Mouse (Mus musculus) embryonic stem cell, embryonic (primary cell): ENCODE results near the gene Hoxb1.

Experiments
- CTCF ChIA-PET, 4 experiments: fragments of 300-600 bp in 2 of 4; fragments of 350-600 bp in 2 of 4; sonication (Branson Sonifier 250); formaldehyde crosslinking; loops; one replicate each; lab custom pipeline; 2022; ENCODE audit warnings: inconsistent platforms in 2 of 4; lab: Charles Lee
- POLR2A ChIA-PET, 4 experiments: fragments of 300-600 bp in 2 of 4; fragments of 350-600 bp in 2 of 4; sonication (Branson Sonifier 250); formaldehyde crosslinking; loops; one replicate each; lab custom pipeline; 2022; ENCODE audit warnings: antibody characterized with exemption in 4 of 4, inconsistent platforms in 1 of 4; lab: Charles Lee

Gene Hoxb1

DNA sequence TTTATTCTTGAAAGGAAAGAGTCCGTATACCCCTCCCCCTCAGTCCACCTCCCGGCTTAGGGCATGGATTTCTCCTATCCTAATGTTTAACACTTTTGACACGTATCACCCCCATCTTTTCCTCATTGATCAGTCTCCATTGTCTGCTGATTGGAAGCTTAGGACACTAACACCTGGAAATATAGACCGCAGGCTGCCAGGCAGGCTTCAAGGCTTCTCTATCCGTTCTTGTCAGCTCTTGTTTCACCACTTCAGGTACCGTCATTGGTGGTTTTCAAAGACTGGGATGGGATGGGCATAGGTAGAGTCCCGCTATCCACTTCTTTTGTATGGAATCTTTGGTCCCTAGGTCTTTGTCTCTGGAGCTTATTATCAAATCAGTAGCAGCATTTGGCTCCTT, 38.4 kb upstream of the Hoxb1 start:
- POLR2A ChIA-PET, result interaction anchor here in 2 of 4 experiments (0.7 to 1.9 kb wide), 5 partner anchors 11 to 47 kb away, joined by 3 to 5 read pairs (median 3); no protein-coding TSS in a partner anchor
- CTCF ChIA-PET, result interaction anchor here in 3 of 4 experiments (0.5 to 1.4 kb wide), 5 partner anchors 17 to 65 kb away, joined by 3 to 4 read pairs (median 3); no protein-coding TSS in a partner anchor

DNA sequence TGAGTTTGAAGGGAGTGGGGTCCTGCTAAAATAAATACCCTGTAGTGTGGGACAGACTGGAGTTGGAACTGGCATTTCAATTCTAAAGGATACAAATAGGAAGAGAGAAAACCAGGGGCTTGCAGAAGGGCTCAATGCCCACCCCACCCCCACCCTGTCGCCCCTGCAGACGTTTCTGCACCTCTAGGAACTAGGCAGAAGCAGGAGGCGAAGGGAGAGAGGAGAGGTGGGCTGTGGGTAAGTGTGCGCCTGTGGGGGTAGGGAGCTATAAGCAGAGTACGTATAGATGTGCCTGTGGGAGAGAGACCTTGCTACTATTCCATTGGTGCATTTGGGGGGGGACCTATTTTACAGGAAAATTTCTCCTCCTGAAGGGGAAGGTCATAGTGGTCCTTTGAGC, 37.8 kb upstream of the Hoxb1 start:
- ChIA-PET POLR2A (no interaction called here), CTCF (interaction anchor here in 1 of 4 experiments (1.4 kb wide), 1 partner anchor 25 kb away, joined by 3 read pairs; no protein-coding TSS in a partner anchor)

DNA sequence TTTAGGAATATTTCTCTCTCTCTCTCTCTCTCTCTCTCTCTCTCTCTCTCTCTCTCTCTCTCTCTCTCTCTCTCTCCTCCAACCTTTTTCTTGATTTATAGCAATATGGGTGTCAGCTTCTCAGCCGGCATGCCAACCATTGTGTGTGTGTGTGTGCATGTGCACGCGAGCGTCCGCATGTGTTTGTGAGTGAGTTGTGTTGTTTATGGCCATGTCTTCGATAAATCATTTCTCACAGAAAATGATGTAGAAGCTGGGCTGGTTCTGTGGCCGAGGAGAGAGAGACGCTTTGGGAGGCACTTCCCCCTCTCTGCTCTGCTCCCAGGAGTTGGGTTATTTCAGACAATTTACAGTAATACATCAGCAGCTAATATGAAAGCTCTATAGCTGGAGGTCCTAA, 36.9 kb upstream of the Hoxb1 start:
- ChIA-PET POLR2A (interaction anchor here in 2 of 4 experiments (0.7 to 0.8 kb wide), 2 partner anchors 13 to 25 kb away, joined by 3 read pairs; no protein-coding TSS in a partner anchor), CTCF (interaction anchor here in 1 of 4 experiments (1.1 kb wide), 1 partner anchor 50 kb away, joined by 3 read pairs; no protein-coding TSS in a partner anchor)

DNA sequence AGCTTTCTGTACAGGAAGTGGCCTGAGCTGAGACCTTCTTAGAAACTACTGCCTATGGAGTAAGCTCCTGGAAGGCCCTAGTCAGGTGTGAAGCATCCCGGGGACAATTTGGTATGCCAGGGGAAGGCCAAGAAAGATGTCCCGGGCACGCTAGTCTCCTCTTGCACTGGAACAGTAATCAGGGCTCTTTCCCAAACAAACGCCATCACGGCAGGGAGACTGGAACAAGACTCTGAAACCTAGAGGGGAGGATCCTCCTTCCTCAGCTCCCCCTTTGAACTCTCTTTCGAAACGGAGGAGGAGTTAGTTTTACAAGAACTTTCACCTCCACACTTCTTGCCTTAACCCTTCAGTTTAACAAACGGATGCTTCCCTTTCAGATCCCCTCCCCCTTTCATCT, 33.4 kb upstream of the Hoxb1 start:
- ChIA-PET POLR2A (interaction anchor here in 2 of 4 experiments (0.8 to 2.5 kb wide), 6 partner anchors 9 to 18 kb away, joined by 3 to 12 read pairs (median 4); partner anchors contain the start of gene Hoxb4 (in 1 of the 2)), CTCF (interaction anchor here in 2 of 4 experiments (0.6 to 1.1 kb wide), 6 partner anchors 10 to 260 kb away, joined by 3 to 4 read pairs (median 3); partner anchors contain the start of gene Hoxb2 (in 1 of the 2))

DNA sequence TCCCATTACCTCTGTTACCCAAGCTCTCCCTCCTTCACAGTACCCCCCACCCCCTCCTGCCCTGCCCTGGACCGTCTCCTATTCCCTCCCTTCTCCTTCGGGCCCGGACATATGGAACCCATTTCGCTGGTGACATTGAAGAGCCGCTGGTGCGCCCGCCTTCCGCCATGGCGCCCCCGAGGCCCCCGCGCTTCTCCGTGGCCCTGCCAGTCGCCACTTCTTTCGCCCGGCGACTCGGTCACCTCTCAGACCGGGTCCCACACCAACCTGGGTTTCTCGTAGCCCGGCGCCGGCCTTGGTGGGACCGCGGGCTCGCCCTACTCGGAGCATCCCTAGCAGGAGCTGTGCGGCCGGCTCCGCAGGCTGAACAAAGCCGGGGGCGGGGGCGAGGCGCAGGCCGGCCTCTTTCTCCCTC, 32.9 kb upstream of the Hoxb1 start:
- POLR2A ChIA-PET, result interaction anchor here in 2 of 4 experiments (0.8 to 2.5 kb wide), 6 partner anchors 8 to 28 kb away, joined by 3 to 12 read pairs (median 3); partner anchors contain the start of gene Hoxb4 (in 1 of the 2)
- CTCF ChIA-PET, result interaction anchor here in 3 of 4 experiments (0.7 to 1.6 kb wide), 7 partner anchors 9 to 259 kb away, joined by 3 to 6 read pairs (median 3); partner anchors contain the start of gene Hoxb5 (in 1 of the 3)

DNA sequence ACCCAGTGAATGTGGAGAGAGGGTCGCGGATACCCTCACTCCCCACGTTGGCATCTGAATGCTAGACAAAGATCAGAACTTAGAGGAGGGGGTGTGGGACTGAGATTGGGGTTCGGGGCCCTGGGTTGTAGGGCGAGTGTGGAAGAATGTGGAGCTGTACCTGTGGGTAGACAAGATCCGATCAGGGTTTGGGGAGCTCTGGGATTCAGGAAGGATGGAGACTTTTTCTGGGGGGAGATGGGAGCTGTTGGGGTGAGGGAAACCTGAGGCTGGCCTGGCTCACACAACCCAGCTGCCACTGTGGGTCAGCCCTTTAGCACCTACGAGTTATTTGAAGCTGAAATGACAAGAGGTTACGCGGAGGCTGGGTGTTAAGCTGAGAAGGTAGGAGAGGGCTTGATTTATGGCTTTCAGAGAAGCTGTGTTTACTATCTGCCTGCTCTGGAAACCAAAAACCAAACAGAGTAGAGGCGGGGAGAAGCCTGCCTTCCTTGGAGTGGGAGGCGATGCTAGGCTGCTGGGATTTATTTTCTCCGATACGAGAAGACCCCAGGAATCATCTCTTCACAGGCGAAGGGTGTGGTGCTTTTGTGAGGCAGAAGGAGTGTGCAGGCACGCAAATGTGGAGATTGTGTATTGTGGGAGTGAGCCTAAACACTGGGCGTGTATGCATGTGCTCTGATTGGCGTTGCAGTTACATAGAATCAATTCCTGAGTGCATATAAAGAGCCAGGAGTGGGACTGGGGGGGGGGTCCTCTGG, 32.1 kb upstream of the Hoxb1 start:
- POLR2A ChIA-PET, result interaction anchor here in 3 of 4 experiments (0.6 to 2.5 kb wide), 8 partner anchors 8 to 1156 kb away, joined by 3 to 12 read pairs (median 3); no protein-coding TSS in a partner anchor
- CTCF ChIA-PET, result interaction anchor here in 2 of 4 experiments (0.9 to 1.6 kb wide), 7 partner anchors 8 to 74 kb away, joined by 3 to 6 read pairs (median 3); partner anchors contain the start of gene Hoxb5 (in 1 of the 2)

DNA sequence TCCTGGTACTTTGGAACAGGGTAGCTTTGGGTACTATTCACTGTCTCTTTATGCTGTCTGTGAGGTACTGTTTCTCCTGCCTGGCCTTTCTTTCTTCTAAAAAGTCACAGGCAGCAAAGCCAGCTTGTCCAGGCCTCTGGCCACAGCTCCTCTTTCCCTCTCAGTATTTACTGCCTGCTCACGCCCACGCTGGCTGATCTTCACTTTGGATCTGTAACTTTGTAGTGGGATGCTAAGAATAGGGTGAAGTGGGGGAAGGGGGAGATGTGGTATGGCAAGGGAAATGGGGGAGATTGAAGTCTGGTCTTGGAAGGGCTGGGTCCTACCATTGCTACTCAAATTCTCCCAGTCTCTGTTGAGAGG, 31.6 kb upstream of the Hoxb1 start:
- POLR2A ChIA-PET, result interaction anchor here in 2 of 4 experiments (0.6 to 1.7 kb wide), 5 partner anchors 8 to 1156 kb away, joined by 3 to 7 read pairs (median 3); no protein-coding TSS in a partner anchor
- CTCF ChIA-PET, result interaction anchor here in 3 of 4 experiments (0.5 to 1.6 kb wide), 6 partner anchors 10 to 100 kb away, joined by 3 to 6 read pairs (median 3); partner anchors contain the start of gene Hoxb5 (in 1 of the 3)

DNA sequence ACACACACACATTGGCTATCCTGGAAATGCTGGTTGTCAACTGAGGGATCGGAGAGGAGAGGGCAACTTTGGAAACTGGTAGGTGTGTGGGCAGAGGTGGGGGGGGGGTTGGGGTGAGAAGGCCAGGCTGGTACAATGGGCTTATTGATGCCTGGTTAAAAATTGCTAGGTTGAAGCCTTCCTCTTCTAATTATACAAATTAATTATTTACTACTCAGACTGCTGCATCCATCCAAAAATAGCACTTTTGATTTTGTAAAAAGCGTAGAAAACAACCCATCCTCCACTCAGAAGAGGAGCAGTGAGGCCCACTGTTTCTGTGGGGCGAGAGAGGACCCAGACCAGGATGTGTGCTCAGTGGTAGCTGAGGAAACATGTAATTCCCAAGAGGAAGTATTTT, 30.6 kb upstream of the Hoxb1 start:
- ChIA-PET POLR2A (interaction anchor here in 1 of 4 experiments (0.5 kb wide), 1 partner anchor 144 kb away, joined by 3 read pairs; no protein-coding TSS in a partner anchor), CTCF (interaction anchor here in 1 of 4 experiments (0.7 kb wide), 1 partner anchor 9 kb away, joined by 3 read pairs; no protein-coding TSS in a partner anchor)

DNA sequence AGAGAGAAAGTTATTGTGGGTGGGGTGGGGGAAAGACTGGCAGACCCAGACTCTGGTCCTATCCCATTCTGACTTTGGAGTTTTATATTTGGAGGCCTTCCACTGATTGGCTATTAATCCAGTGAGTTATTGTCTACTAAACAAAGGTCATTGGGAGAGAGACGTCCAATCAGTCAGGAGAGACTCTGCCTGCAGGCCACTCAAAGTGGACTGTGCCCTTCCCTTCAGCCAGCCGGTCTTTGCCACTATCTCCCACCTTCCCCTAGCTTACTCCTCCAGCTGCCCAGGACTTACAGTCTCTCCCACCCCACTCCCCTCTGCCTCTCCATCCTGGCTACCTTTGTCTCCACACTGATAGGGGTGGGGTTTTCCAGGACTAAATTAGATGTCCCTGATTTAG, 29.0 kb upstream of the Hoxb1 start:
- CTCF ChIA-PET, result interaction anchor here in 1 of 4 experiments (1.0 to 1.3 kb wide), 2 partner anchors 52 to 58 kb away, joined by 3 read pairs; no protein-coding TSS in a partner anchor
- POLR2A ChIA-PET, result interaction anchor here in 1 of 4 experiments (1.7 to 2.2 kb wide), 2 partner anchors 11 to 34 kb away, joined by 4 to 8 read pairs; partner anchors contain the start of gene Hoxb5

DNA sequence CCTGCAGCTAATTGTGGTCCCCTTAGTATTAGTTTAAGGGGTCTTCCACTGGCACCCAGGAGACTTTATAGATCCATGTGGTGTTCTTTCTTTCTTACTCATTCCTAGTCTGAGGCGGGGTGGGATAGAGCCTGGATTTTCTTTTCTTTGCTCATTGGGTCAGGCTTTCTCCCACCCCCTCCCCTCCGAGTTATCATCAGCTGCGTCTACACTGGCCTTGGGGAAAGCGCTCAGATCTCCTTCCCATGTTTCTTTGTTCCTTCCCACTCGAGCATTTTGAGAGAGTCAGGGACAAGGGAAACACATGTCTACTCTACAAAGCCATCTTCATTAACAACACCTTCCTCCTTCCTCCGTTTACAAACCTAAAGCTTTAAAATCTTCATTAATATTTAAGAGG, 28.5 kb upstream of the Hoxb1 start:
- ChIA-PET CTCF (interaction anchor here in 3 of 4 experiments (0.6 to 1.3 kb wide), 5 partner anchors 33 to 765 kb away, joined by 3 to 5 read pairs (median 4); no protein-coding TSS in a partner anchor), POLR2A (interaction anchor here in 1 of 4 experiments (0.6 to 2.2 kb wide), 3 partner anchors 11 to 34 kb away, joined by 4 to 8 read pairs (median 4); partner anchors contain the start of gene Hoxb5)

DNA sequence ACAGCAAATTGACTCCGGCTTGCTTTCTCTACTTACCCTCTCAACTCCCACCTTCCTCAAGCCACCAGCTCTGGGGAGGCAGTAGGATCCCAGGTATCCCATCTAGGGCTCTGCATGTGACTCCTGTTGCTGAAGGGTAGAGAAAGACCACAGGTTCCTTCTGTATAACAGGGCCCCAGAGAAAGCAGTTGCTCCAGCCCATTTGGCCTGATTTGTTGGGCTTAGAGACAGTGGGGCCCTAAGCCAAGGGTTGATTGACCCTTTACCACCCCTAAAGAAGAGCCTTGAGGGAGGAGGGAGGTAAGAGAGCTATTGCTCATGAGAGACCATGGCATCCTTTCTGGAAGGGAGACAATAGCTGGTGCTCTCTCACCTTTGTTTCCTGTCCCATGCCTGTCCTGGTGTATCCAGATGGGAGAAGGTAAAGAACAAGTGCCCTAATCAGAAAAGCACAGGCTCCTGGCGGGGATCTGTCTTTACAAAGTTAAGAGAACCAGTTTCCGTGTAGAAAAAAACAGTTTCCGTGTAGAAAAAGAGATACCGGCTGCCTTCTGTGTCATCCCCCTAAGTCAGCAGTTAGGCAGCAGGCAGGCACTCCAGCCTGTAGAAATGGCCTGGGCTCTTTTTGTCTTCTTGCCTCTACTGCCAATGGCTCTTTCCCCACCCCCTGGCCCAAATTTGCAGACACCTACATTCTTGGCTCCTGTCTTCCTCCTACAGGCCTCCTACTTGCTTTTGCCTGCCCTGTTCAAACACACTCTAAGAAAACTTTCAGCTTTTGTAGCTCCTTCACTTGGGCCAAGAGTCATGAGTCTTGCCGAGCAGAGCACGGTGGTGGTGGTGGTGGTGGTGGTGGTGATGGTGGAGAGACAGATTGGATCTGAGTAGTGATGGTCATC, 26.3 kb upstream of the Hoxb1 start:
- CTCF ChIA-PET, result interaction anchor here (0.6 to 1.2 kb wide), 6 partner anchors 15 to 559 kb away, joined by 3 to 4 read pairs (median 3); no protein-coding TSS in a partner anchor
- POLR2A ChIA-PET, result interaction anchor here in 1 of 4 experiments (1.1 to 2.2 kb wide), 3 partner anchors 9 to 36 kb away, joined by 3 to 8 read pairs (median 5); partner anchors contain the start of gene Hoxb5

DNA sequence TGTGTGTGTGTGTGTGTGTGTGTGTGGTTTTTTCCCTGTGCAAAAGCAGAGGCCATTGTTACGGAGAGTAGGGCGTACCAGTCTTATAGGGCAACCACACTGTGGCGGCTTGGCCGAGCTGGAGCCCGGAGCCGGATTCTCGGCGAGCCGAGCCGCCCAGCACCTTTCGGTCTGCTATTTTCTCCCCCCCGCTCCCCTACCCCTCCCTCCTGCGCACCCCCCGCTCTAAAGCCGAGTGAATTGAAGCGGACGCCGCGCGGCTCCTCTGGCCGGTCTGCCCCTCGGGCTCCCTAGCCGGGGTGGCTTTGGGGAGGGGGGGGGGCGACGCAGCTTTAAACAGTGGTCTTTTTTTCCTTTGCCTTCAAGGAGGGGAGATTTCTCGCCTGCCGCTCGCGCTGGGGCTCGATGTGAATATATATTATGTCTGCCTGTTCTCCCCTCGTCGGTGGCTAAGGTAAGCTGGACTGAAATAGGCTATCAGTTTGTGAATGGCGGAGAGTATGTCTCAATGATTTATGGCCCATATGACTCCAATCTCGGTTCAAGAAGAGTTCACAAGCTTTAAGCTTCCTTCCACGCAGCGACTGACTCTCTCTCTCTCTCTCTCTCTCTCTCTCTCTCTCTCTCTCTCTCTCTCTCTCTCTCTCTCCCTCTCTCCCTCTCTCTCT, 24.7 kb upstream of the Hoxb1 start:
- CTCF ChIA-PET, result interaction anchor here (0.5 to 1.8 kb wide), 11 partner anchors 8 to 575 kb away, joined by 3 to 4 read pairs (median 3); partner anchors contain the start of genes Hoxb2 (in 1 of the 4) and Hoxb5 (in 1 of the 4)

DNA sequence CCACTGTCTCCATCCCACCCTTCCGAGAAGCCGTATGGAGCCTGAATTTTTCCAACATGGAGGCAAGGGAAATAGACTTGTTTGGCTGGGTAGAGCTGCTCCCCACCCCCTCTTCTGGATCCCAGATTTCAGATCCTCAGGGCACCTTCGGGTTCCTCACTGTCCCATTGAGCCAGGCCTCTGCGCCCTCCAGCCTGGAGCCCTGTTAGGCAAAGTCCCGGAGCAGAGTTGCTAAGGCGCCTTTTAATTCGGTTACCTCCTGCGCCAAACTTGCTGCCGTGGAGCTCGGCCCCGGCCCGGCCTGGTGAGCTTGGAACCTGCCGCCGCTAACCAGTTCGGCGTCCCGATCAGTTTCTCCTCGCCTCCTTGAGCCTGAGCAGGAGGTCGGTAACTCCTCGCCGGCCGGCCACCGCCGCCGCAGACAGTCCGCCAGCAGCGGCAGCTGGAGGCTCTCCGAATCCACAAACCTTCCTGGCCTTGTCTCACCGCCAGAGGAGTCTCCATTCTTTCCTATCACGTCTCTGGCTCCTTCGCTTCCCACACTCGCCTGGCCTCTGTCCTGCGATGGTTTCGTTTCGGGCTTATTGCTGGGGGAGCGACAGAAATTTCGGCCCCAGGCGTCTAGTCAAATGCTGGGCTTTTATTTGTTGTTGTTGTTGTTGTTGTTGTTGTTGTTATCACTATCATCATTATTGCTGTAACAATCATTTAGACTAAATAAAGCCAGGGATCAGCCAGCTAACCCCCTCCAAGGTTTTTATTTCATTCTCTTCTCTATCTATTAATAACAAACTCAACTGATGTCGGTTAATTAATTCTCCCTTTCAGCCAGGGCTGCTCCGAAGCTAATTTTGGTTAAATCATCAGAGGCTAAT, 23.6 kb upstream of the Hoxb1 start:
- ChIA-PET CTCF (interaction anchor here in 3 of 4 experiments (0.5 to 1.8 kb wide), 13 partner anchors 9 to 80 kb away, joined by 3 to 5 read pairs (median 3); partner anchors contain the start of genes Hoxb1 (in 1 of the 3) and Hoxb5 (in 1 of the 3)), POLR2A (interaction anchor here (0.7 to 2.7 kb wide), 10 partner anchors 8 to 960 kb away, joined by 3 to 12 read pairs (median 3); no protein-coding TSS in a partner anchor)

More for the DNA sequence above, 24.7 kb upstream of the Hoxb1 start:
- POLR2A ChIA-PET, result interaction anchor here (0.7 to 2.7 kb wide), 11 partner anchors 8 to 961 kb away, joined by 3 to 12 read pairs (median 3); no protein-coding TSS in a partner anchor

DNA sequence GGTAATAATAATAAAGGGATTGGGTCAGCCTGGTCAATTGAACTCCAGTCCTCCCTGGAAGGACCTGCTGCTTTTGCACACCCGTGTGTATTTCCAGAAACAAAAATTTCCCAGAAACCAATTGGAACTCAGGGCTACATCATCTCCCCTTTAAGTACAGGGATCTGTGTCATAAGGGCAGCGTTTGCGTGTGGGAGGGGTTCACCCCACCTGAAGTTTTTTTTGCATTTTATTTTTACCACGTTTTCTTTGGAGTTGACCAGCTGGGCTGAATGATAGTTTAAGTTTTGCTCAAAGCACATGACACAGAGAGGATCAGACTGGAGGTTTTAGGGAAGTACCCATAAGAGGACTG, 23.0 kb upstream of the Hoxb1 start:
- ChIA-PET CTCF (interaction anchor here in 3 of 4 experiments (0.5 to 1.8 kb wide), 5 partner anchors 11 to 51 kb away, joined by 3 to 4 read pairs (median 4); partner anchors contain the start of gene Hoxb5 (in 1 of the 3)), POLR2A (interaction anchor here in 2 of 4 experiments (0.9 to 2.7 kb wide), 3 partner anchors 9 to 10 kb away, joined by 3 to 12 read pairs (median 4); no protein-coding TSS in a partner anchor)

DNA sequence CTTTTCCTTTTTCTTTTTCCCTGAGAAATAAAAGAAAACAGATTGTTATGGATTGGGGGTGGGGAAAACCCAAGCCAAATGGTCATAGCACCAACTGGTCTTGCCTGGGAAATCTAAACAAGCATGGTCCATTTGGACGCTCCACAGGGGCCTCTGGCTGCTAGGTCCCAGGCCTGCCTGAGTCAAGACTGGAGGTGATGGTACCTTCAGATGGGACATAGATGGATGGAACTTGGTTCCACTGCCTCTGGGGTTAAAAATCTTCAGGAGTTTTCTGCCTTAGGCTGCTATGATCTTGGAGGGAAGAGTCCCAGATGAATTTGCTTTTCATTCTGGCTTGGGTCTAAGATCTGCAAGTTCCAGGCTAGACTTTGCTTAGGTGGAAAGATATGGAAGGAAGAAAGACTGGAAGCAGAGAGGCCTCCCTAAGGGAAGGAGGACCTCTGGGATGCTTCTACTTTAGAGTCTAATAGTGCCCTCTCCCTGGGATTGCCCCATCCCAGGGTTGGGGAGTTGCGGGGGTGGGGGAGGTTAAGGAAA, 22.3 kb upstream of the Hoxb1 start:
- CTCF ChIA-PET, result no interaction called here

More for the DNA sequence above, 22.3 kb upstream of the Hoxb1 start:
- POLR2A ChIA-PET, result no interaction called here
